Mouse (Mus musculus): Measurements from ENCODE around the gene Fbxo39. TPM values are rescaled to one million over a fixed set of nuclear protein-coding genes. Genes with fewer than 3 reads are reported as not detected.

Fbxo39 gene
- total RNA-seq, 2 experiments from 2014 or later = not detected

DNA sequence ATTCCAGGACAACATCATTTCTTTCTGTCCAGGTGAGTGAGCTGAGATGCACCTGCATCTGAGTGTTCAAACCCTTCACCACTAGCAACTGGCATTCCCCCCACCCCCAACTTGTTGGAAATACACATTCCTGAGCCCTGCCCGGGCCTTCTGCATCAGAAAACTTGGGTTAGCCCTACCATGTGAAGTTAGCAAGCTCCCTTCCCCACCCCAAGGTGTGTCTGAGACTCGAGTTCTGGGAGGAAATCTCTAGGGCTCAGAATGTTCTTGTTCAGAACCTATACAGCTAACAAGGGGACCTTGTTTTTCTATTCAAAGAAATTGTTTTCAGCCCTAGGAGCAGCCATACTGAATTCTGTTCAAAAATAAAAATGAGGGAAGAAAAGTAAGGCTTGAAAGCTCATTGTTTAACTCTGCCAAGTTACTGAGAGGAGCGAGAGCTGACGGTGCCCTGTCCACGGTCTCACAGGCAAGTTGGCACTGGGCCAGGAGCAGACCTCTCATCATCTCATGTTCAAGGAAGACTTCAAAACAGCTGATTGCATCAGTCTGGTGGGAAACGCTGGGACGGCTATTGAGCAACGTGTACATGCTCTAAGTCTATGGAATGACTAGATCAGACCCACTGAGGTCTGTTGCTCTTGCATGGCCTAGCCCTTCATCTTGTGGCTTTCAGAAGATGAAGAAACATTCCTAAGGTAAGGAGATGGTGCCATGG lies 49.4 kb downstream of the Fbxo39 start:
- peak; percentile 25 for DNase-seq

DNA sequence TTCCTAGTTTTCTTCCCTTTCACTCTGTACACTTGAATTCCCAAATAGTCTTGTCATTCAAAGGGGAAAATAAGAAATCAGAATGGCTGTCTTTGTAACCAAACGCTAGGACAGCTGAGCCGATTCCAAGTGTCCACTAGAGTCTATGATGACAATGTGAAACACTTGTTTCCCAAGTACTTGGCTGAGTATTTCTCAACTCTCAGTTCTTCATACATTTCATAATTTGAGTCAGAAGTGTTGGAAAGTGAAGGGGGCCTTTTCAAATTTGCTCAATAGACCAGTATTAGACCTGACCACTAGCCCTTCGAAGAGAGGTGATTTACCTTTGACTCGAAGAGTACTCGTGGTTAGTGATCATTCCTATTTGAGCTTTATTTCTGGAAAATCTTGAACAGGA lies 50.3 kb downstream of the Fbxo39 start:
- DNase-seq = no peak

DNA sequence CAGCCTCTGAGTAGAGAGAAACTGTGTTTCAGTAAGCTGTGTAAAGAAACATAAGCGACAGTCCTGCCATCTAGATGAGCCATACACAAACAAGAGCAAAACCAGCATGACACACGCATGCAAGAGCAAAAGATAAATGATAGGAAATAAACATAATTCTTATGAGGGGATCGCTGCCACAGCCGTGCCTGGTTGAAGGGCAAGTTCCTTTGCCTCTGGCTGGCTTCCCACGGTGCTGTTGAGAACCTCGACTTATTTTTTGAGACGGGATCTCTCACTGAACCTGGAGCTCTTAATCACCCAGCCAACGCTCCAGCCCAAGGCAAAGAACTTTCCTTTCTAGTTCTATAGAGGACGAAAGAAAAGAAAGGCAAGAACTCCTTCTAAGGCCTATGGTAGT lies 51.9 kb downstream of the Fbxo39 start:
- DNase-seq = no peak

DNA sequence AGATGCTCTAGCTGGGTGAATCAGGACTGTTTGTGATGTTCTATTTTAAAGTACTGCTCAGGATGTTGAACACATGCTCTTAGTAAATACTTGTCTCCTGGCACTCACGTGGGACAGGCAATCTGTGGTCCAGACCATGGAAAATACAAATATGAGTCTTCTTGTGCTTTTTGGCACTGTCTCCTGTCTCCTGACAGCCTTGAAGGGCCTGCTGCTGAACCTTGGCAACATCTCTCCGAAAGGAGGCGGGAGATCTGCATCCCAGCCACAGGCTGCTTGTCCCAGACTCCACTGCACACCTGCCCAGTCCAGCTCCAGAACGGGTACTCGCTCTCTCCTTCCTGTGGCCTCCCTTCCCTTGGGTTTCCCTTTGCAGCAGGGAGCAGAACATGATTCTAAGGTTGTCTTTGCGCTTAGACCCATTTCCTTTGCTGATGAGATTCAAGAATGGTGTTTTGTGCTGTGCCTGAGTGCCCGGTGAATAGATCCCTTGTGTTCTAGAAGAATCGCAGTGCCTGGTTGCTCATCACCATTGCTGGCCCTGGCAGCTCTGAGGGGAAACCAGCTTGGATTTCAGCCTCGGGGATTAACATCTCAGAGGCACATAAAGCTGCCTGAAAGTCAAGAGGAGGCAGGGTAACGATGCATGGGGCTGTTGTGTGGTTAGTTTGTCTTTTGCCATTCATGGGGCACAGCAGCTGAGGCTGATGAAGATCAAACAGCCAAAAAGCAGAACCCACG lies 53.9 kb downstream of the Fbxo39 start:
- DNase-seq = no peak

Other genes starting within 250 kb of the Fbxo39 start
- 1 to 10 TPM; 2.2 to 2.5 TPM for gene Pitpnm3, start 178.7 kb upstream of the Fbxo39 start, total RNA-seq (2021)
- under 1 TPM; 0.31 to 0.45 TPM for gene Gm43951, start 107.6 kb upstream of the Fbxo39 start, total RNA-seq (2021)
- 1 to 10 TPM; 2.0 to 5.6 TPM for gene 4933427D14Rik, start 107.0 kb upstream of the Fbxo39 start, total RNA-seq (2021)
- gene Txndc17, start 106.9 kb upstream of the Fbxo39 start, total RNA-seq (2021) = 10 to 100 TPM; 37.9 to 40.3 TPM
- 1 to 10 TPM; 8.2 to 9.2 TPM for gene Med31, start 98.9 kb upstream of the Fbxo39 start, total RNA-seq (2021)
- gene Slc13a5, start 47.2 kb upstream of the Fbxo39 start, total RNA-seq (2021) = 10 to 100 TPM in 1 of 2 experiments, under 1 TPM in 1; 0.33 to 10.5 TPM
- gene Xaf1, start 12.8 kb upstream of the Fbxo39 start, total RNA-seq (2021) = 1 to 10 TPM; 9.3 to 9.8 TPM
- gene Tekt1, start 48.0 kb downstream of the Fbxo39 start, total RNA-seq (2021) = 1 to 10 TPM; 1.2 to 1.4 TPM
- 100 to 1,000 TPM; 145 to 153 TPM for gene Smtnl2, start 97.3 kb downstream of the Fbxo39 start, total RNA-seq (2021)
- under 1 TPM in 1 of 2 experiments, not detected in 1; 0.28 TPM for gene Ggt6, start 121.1 kb downstream of the Fbxo39 start, total RNA-seq (2021)
- 10 to 100 TPM; 74.5 to 75.9 TPM for gene Mybbp1a, start 126.9 kb downstream of the Fbxo39 start, total RNA-seq (2021)
- 10 to 100 TPM; 15.8 to 20.0 TPM for gene Spns2, start 175.5 kb downstream of the Fbxo39 start, total RNA-seq (2021)
- under 1 TPM; 0.21 to 0.63 TPM for gene Spns3, start 236.1 kb downstream of the Fbxo39 start, total RNA-seq (2021)